Mouse (Mus musculus): ENCODE measurements around the gene Rrp1b.
"Not testable (repeated sequence)": the region's sequence is repeated elsewhere in the genome, so short reads cannot be mapped to it uniquely, and the experiment has no call there.

Gene Rrp1b

GRCm38 (mm10) chr17:32083351-32083750, 47.5 kb downstream of the Rrp1b start:
- in situ Hi-C loops (cut with MseI, MboI): no loop called here

- in situ Hi-C loops (cut with MseI, MboI): no loop called here
Observed at GRCm38 (mm10) chr17:32087069-32087468, 51.2 kb downstream of the Rrp1b start.

- in situ Hi-C loops (cut with MseI, MboI): no loop called here
Observed at GRCm38 (mm10) chr17:32091032-32091363, 55.1 kb downstream of the Rrp1b start.

- in situ Hi-C loops (cut with MseI, MboI): not testable (repeated sequence)
Observed at GRCm38 (mm10) chr17:32091364-32092240, 55.7 kb downstream of the Rrp1b start.

GRCm38 (mm10) chr17:32092241-32092619, 56.3 kb downstream of the Rrp1b start:
- in situ Hi-C loops (cut with MseI, MboI): no loop called here

- in situ Hi-C loops (cut with MseI, MboI): no loop called here
Observed at GRCm38 (mm10) chr17:32092895-32093294, 57.0 kb downstream of the Rrp1b start.

- in situ Hi-C loops (cut with MseI, MboI): no loop called here
Observed at GRCm38 (mm10) chr17:32097676-32098075, 61.8 kb downstream of the Rrp1b start.

GRCm38 (mm10) chr17:32098905-32099304, 63.0 kb downstream of the Rrp1b start:
- in situ Hi-C loops (cut with MseI, MboI): not testable (repeated sequence)

GRCm38 (mm10) chr17:32099574-32099942, 63.7 kb downstream of the Rrp1b start:
- in situ Hi-C loops (cut with MseI, MboI): no loop called here

- in situ Hi-C loops (cut with MseI, MboI): no loop called here
Observed at GRCm38 (mm10) chr17:32099943-32100586, 64.2 kb downstream of the Rrp1b start.

- in situ Hi-C loops (cut with MseI, MboI): no loop called here
Observed at GRCm38 (mm10) chr17:32103054-32103453, 67.2 kb downstream of the Rrp1b start.

- in situ Hi-C loops (cut with MseI, MboI): no loop called here
Observed at GRCm38 (mm10) chr17:32106358-32106757, 70.5 kb downstream of the Rrp1b start.

- in situ Hi-C loops (cut with MseI, MboI): no loop called here
Observed at GRCm38 (mm10) chr17:32107877-32108276, 72.0 kb downstream of the Rrp1b start.

GRCm38 (mm10) chr17:32108320-32109011, 72.6 kb downstream of the Rrp1b start:
- in situ Hi-C loops (cut with MseI, MboI): not testable (repeated sequence)

- in situ Hi-C loops (cut with MseI, MboI): no loop called here
Observed at GRCm38 (mm10) chr17:32109201-32109940, 73.5 kb downstream of the Rrp1b start.

- in situ Hi-C loops (cut with MseI, MboI): no loop called here
Observed at GRCm38 (mm10) chr17:32110424-32110823, 74.5 kb downstream of the Rrp1b start.

- in situ Hi-C loops (cut with MseI, MboI): no loop called here
Observed at GRCm38 (mm10) chr17:32110980-32111780, 75.3 kb downstream of the Rrp1b start.

Measured in mouse trophoblast stem cell (cell line).